Mouse (Mus musculus) liver, embryonic 14.5 days (tissue): ENCODE data around the gene Fgd6. TPM values are rescaled to one million over a fixed set of nuclear protein-coding genes. Genes with fewer than 3 reads are reported as not detected.
A peak's percentile ranks its signal among the peaks of the same experiment; 100 is the strongest.

ENCODE experiments used
- ATAC-seq: fragments of 200-750 bp; cut with Nextera tagmentation; 2 replicates; pipeline ENCODE4 v1.8.0; 2017; ENCODE audit warnings: moderate number of reproducible peaks, mild to moderate bottlenecking, moderate library complexity; ENCODE audit not compliant: insufficient read depth
- DNase-seq, 3 experiments: peaks; one replicate each; pipeline ENCODE4 v3.0.0-alpha.2; 2012 to 2013; ENCODE audit warnings: low read depth in 3 of 3, low spot score in 3 of 3
- H3K27ac ChIP-seq: fragments of 300-500 bp; sonication (generic); 2 replicates; pipeline ENCODE4 v1.5.1; 2014; ENCODE audit warnings: moderate library complexity, mild to moderate bottlenecking, control low read depth, inconsistent platforms
- H3K27me3 ChIP-seq: fragments of 300-500 bp; sonication (generic); 2 replicates; pipeline ENCODE4 v1.6.1; 2014; ENCODE audit warnings: mild to moderate bottlenecking, low read length, moderate library complexity; ENCODE audit not compliant: control insufficient read depth, insufficient read depth
- H3K36me3 ChIP-seq: fragments of 300-500 bp; sonication (generic); replicated peaks from 2 replicates; pipeline ENCODE4 v1.6.1; 2014; ENCODE audit warnings: low read depth; ENCODE audit not compliant: control insufficient read depth, insufficient read depth
- H3K4me1 ChIP-seq, 2 experiments: fragments of 200-500 bp in 1 of 2; fragments of 300-500 bp in 1 of 2; sonication (generic) in 1 of 2; replicated peaks; 2 replicates each; pipeline ENCODE4 v1.6.1; 2012 to 2014; ENCODE audit warnings: antibody characterized with exemption in 1 of 2, inconsistent platforms in 1 of 2, low read length in 1 of 2; ENCODE audit not compliant: control insufficient read depth in 2 of 2, insufficient read depth in 2 of 2
- H3K4me2 ChIP-seq: fragments of 300-500 bp; sonication (generic); 2 replicates; pipeline ENCODE4 v1.6.1; 2014; ENCODE audit warnings: low read depth, mild to moderate bottlenecking, control low read depth, moderate library complexity
- H3K4me3 ChIP-seq, 2 experiments: fragments of 200-500 bp in 1 of 2; fragments of 300-500 bp in 1 of 2; sonication (generic) in 1 of 2; 2 replicates each; pipeline ENCODE4 v1.5.1; 2012 to 2014; ENCODE audit warnings: low read depth in 2 of 2, low read length in 2 of 2, mild to moderate bottlenecking in 2 of 2, control low read depth in 1 of 2, inconsistent platforms in 1 of 2, moderate library complexity in 1 of 2; ENCODE audit not compliant: insufficient read depth in 1 of 2
- H3K9ac ChIP-seq: fragments of 300-500 bp; sonication (generic); replicated peaks from 2 replicates; pipeline ENCODE4 v1.6.1; 2014; ENCODE audit warnings: mild to moderate bottlenecking, control low read depth, moderate library complexity
- H3K9me3 ChIP-seq: fragments of 300-500 bp; sonication (generic); 2 replicates; pipeline ENCODE4 v1.6.1; 2016; ENCODE audit warnings: low read length, mixed read lengths; ENCODE audit not compliant: control insufficient read depth
- CTCF ChIP-seq: IDR thresholded peaks from 2 replicates; pipeline ENCODE4 v1.5.1; 2016; ENCODE audit warnings: antibody characterized with exemption, low read depth, control low read depth
- EP300 ChIP-seq: IDR thresholded peaks from 2 replicates; pipeline ENCODE4 v1.6.1; 2016; ENCODE audit warnings: antibody characterized with exemption, low read depth
- WGBS: fragments of 180-500 bp; shearing (Covaris S2); extraction: QIAGEN DNeasy Blood & Tissue Kit; methylation state at CpG from one replicate; pipeline ENCODE4 v1.1.7; 2014; ENCODE audit not compliant: insufficient replicate concordance; 5-methylcytosine and 5-hydroxymethylcytosine counted together
- polyA plus RNA-seq, 2 experiments: library from polyadenylated mRNA; depleted of rRNA in 1 of 2; stranded (reverse) in 1 of 2; unstranded in 1 of 2; fragments of >200 nt; fragmentation: Nextera tagmentation in 1 of 2; extraction: Ambion mirVana in 1 of 2; gene quantifications; 2 replicates each; pipeline versions ENCODE4 v1.2.1 to v1.2.3; 2012 to 2014

Fgd6 gene
- polyA plus RNA-seq, 2 experiments, result 2.4 to 2.9 TPM

- Histone ChIP-seq H3K27ac (peak overlapping the region; percentile 62), H3K4me3 (no peak overlapping the region), H3K9ac (no peak overlapping the region), H3K27me3 (no peaks in the 10 kb centered on the region), H3K9me3 (no peaks in the 10 kb centered on the region), H3K4me1 (peaks cover 26 to 31% of the 10 kb centered on the region in 2 experiments), H3K36me3 (no peaks in the 10 kb centered on the region; the same call in 1 of the 2 replicates), H3K4me2 (peak overlapping the region; percentile 53)
- TF ChIP-seq CTCF, result no peak
- TF ChIP-seq EP300, result peak; percentile 86
- 46% methylated on average over 4 of the region's 4 CpGs for WGBS
- ATAC-seq, result peak; percentile 90
- DNase-seq, result peak; percentile 59 to 71 (median 63)
These were observed 37.2 kb downstream of the Fgd6 start for GRCm38 (mm10) chr10:94072916-94073465.

- Histone ChIP-seq H3K4me3 (no peak overlapping the region), H3K4me1 (peaks cover 11 to 17% of the 10 kb centered on the region in 2 experiments), H3K4me2 (no peak overlapping the region), H3K27me3 (no peaks in the 10 kb centered on the region), H3K9ac (no peak overlapping the region), H3K9me3 (no peaks in the 10 kb centered on the region), H3K27ac (no peak overlapping the region), H3K36me3 (no peaks in the 10 kb centered on the region; the same call in 1 of the 2 replicates)
- no peak for ATAC-seq
- 79% methylated on average over 14 of the region's 14 CpGs for WGBS
- no peak for DNase-seq
- TF ChIP-seq CTCF, result no peak
- TF ChIP-seq EP300, result no peak
These were observed 41.4 kb downstream of the Fgd6 start for GRCm38 (mm10) chr10:94076966-94077825.

DNA sequence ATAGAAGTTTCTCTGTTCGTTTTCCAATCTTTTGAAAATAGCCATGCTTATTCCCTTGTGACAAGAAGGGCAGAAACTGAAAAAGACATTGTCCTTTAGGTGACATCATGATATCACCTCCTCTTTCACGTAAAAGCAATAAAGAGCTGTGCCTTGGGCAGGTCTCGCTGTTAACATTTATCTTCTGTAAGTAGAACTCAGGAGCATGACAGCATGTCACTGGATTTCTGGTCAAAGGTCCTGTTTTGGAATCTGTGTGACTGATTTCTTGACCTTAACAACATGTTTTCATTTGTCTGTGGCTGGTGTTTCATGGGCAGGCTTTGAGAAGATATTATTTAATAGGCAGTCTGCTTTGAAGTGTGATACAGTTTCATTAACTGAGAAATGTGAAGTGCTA, 44.9 kb downstream of the Fgd6 start:
- H3K4me3 ChIP-seq, result no peak overlapping the region
- ATAC-seq, result no peak
- no peaks in the 10 kb centered on the region for H3K27me3 ChIP-seq
- peaks cover 0 to 2% of the 10 kb centered on the region in 2 experiments; a peak in 2 of 4 replicates for H3K4me1 ChIP-seq
- TF ChIP-seq CTCF, result no peak
- no peak for TF ChIP-seq EP300
- DNase-seq, result no peak
- no peak overlapping the region for H3K9ac ChIP-seq
- H3K27ac ChIP-seq, result no peak overlapping the region
- H3K4me2 ChIP-seq, result no peak overlapping the region
- H3K9me3 ChIP-seq, result no peaks in the 10 kb centered on the region
- WGBS, result 68% methylated on average over 3 of the region's 3 CpGs
- H3K36me3 ChIP-seq, result no peaks in the 10 kb centered on the region

DNA sequence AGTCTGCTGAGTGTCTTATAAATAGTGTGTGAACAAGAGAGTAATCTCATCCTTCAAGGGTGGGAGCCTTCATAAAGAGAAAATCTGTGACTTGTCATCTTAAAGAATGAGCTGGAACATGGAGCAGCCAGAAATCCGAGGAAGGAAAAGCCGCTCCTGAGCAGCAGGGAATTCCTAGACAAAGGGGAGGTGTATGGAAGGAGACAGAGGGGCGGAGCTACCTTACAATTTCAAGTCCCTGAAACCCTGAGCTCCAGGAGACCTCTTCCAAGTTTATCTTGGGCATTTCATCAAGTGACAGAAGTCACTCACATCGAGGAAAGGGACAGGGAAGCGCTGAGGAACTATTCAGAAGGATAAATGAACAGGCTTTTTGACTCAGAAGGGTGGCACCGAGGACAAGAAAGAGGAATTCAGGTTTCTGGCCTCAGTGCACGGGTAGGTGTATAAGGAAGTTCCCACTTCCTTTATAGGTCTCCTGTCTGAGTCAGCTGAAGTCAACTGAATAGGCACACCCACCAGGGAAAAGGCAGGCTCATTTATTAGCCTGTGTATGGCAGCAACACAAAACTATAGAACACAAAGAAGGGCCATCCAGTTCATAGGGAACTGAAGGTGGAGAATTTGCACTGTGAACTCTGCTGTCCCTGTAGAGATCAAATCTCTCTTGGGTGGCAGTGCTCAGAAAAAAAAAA, 46.4 kb downstream of the Fgd6 start:
- Histone ChIP-seq H3K27ac (no peak overlapping the region), H3K27me3 (no peaks in the 10 kb centered on the region), H3K4me3 (no peak overlapping the region), H3K36me3 (no peaks in the 10 kb centered on the region), H3K4me1 (peaks cover 0 to 3% of the 10 kb centered on the region in 2 experiments; a peak in 3 of 4 replicates), H3K9ac (no peak overlapping the region), H3K9me3 (no peaks in the 10 kb centered on the region), H3K4me2 (no peak overlapping the region)
- no peak for ATAC-seq
- 43% methylated on average over 7 of the region's 7 CpGs for WGBS
- no peak for DNase-seq
- no peak for TF ChIP-seq CTCF
- TF ChIP-seq EP300, result no peak

- no peaks in the 10 kb centered on the region for H3K27me3 ChIP-seq
- TF ChIP-seq EP300 (no peak), CTCF (no peak)
These were observed 50.5 kb downstream of the Fgd6 start for GRCm38 (mm10) chr10:94086315-94086714.

More at GRCm38 (mm10) chr10:94086315-94086714, 50.5 kb downstream of the Fgd6 start:
- peaks cover 4% of the 10 kb centered on the region for H3K36me3 ChIP-seq
- H3K4me2 ChIP-seq, result no peak overlapping the region
- no peak overlapping the region for H3K9ac ChIP-seq
- no peak overlapping the region for H3K4me3 ChIP-seq
- 72% methylated on average over 8 of the region's 8 CpGs for WGBS
- DNase-seq (no peak), ATAC-seq (no peak)
- no peaks in the 10 kb centered on the region for H3K9me3 ChIP-seq
- H3K4me1 ChIP-seq, result peaks cover 0 to 4% of the 10 kb centered on the region in 2 experiments; a peak in 3 of 4 replicates
- H3K27ac ChIP-seq, result no peak overlapping the region
